Mouse (Mus musculus) layer of hippocampus, adult 11-12 months (tissue): ENCODE data around the gene Stk16.

ENCODE experiments used
- DNase-seq: peaks from one replicate; pipeline ENCODE4 v3.0.0; 2022; ENCODE audit warnings: low spot score

The Stk16 gene

DNA sequence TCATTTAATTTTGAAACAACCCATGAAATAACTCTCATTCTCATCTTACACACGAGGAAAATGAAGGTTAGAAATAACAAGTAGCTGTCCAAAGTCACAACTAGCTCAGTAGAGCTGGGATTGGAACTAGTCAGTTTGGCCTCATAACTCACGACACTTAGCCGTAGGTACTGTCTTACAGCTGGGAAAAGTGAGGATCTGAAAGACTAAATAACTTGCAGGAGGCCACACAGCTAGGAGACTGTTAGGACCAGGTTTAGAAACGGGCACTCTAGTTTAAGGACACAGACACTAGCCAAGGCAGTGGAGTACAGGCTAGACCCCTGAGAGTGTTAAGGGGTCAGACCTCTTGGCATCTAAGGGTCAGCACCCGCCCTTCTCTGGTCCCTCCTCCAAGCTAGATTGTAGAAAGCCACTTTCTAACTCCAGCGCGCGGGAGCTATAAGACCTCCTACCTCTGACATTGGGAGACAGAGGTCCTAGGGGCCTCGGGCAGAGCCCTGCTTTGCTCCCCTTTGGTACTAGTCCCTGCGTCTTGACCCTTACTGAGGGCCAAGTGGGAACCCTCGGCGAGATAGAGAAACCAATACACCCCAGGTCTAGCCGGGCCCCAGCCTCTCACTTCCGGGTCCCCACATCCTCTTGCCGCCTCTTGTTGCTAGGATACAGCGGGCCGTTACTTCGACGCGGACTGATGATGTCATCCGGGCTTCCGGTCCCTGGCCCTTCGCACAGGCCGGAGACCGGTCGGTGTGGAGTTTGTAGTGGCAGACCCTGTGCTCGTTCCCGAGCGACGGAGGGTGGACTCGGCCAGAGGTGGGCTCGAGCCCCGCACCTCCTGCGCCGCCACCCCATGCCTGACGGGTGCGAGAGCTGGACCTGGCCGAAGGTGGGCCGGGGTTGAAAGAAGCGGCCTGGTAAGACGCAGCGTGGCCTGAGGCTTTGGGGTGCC is at the start of gene Stk16, which contains the start of gene Glb1l:
Gene Stk16 (plus strand): TSS at position 703 of the 952 bp plus-strand sequence.
Gene Glb1l (minus strand): TSS at position 678 of the 952 bp plus-strand sequence.
- DNase-seq = peak; percentile 98

DNA sequence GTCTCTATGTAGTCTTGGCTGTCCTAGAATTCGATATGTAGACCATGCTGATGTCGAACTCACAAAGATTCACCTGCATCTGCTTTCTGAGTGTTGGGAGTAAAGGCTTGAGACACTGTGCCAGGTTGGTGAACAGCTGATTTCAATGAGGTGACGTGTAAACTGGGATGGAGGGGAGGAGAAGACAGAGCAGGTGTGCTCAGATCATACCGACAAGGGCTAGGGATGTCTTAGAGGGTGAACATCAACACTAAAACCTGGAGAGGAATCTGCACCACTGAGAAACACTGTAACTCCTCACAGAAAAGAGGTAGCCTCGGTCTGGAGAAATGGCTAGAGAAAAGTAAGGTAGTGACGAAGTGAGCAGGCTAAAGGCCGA is 42.6 kb upstream of the Stk16 start:
- DNase-seq = no peak

DNA sequence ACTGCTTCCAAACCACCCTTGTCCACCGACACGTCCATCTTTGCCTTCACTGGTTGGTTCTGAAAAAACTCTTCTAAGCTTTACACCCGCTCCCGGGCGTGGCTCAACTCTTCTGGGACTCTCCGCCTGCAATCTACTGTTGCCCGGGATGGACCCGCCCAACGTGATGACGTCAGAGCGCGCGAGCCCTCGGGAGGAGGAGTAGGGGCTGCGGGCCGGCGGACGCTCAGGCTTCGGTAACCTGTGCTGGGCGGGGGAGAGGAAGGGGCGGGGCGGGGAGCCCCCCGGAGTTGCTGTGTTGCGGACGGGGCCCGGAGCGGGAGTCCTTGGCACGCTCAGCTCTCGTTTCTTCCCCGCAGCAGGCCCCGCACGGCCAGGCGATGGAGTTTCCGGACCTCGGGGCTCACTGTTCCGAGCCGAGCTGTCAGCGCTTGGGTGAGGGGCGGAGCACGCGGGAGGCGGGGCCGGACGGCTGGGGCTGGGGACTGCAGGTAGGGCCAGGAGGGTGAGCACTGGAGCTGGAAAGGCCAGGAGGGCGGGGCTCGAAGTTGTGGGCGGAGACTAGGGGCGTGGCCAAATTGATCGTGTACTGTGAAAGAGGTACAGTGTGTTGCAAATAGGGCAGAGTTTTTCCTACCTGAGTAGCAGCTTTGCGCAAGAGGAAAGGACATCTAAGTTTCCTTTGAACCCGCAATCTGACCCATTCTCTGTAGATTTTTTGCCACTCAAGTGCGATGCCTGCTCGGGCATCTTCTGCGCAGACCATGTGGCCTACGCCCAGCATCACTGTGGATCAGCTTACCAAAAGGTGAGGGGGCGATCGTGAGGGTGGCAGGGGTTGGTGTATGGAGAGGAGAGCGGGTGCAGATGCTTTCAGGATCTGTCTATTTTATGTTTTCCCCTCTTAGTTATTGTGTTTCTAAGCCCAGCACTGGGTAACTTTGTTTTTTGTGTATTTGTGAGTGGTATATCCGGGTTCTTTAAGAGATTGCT is 41.9 kb upstream of the Stk16 start, which contains the start of gene Zfand2b:
Gene Zfand2b (plus strand): TSS at position 175 of the 993 bp plus-strand sequence.
- DNase-seq = peak; percentile 96

DNA sequence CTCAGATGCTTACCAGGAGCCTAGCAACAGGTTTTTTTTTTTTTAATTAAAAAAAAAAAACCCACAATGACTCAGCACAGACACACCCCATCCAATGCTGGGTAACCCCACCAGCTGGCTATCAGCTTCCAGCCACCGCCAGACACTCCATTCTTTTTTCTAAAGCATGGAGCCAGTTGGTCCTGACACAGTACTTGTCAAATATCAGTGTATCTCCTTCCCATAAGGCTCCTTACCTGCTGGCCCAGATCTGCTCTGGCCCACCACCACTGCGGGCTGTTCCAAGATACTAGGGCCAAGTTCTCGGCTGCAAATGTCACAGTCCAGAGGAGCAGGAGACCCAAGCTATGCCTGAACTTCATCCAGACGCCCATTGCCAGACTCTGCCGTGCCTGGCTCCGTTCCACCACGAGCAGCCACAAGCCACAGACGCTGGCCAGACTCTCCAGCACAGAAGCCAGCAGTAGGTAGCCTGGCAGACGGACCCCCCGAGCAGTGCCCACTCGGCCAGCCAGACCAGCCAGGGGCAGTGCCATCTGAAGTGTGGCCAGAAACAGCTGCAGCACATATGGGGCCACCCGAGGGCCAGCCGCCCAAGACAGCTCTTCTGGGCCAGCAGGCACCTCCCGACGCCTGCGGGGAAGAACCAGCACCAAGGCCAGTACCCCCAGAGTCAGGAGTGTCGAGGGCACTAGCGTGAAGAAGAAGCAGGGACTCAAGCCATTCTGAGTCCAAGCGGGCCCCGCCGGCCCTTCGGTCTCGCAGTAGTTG is 31.1 kb upstream of the Stk16 start:
- DNase-seq = peak; percentile 48

DNA sequence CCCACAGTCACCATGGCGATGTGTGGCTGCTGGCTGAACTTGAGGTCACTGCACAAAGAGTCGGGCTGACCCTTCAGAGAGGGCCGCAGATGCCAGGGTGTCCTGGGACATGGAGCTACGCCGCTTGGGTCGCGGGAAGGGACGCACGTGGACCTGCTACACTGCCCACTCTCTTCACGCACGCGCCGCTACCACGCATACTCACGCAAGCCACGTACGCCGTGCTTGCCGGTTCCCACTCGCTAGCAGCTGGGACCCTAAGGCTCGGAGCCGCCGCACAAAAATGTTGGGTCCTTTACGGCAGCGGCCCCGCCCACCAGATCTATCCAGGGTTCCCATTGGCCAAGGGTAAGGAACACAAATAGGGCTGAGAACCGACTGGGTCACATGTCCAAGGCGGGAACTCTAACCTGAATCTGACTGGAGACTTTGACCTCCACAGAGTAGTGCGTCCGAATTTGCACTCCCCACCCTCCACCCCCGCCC is 30.5 kb upstream of the Stk16 start, which contains the start of gene Abcb6:
Gene Abcb6 (minus strand): TSS at position 288 of the 486 bp plus-strand sequence.
- DNase-seq = peak; percentile 93

DNA sequence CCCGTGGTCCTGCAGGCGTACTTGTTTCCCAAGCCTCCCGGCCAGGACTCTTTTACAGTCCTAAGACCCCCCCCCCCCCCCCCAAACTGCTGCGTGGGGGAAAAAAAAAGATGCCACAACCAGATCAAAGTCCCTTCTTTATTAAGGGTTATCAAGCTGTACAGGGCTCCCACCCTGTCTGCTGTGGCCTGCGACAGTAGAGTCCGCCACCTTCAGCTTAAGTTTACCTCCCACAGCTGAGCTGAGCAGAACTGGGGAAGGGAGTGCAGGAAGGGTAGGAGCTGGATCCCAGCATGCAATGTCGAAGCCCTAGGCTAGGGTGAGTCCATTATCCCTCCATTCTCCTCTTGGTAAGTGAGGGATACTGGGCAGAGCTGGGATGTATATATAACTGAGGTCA is 29.9 kb upstream of the Stk16 start:
- DNase-seq = no peak

DNA sequence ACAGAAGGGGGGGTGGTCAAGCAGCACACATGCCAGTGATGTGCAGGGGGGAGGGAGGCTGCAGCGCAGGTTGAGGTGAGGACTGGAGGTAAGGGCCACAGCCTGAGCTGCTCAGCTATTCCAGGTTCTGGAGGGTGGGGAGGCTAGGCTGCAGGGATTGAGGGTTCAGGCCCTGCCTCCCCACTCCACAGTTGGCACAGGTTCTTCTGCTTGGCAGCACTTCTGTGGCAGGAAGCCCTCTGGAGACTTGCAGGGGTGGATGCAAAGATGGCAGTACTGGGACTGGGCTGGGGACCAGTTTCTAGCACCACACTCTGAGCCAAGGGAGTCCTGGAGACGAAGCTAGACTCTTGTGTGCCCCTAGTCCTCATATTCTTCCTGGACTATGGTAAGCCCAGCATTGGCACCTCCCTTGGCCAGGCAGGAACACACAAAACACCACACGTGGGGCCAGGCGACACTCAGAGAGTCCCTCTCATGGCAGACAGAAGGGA is 29.2 kb upstream of the Stk16 start:
- no peak for DNase-seq

DNA sequence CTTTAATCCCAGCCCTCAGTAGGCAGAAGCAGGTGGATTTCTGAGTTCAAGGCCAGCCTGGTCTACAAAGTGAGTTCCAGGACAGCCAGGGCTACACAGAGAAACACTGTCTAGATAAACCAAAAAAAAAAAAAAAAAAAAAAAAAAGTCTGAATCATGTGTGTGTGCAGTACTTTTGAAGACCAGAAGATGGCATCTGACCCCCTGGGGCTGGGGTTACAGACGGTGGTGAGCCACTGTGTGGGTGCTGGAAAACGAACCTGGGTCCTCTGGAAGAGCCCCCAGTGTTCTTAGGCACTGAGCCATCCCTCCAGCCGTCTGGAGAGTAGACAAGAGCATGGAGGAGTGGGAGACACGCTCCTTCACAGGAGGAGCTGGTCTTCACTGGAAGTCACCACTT is 28.5 kb upstream of the Stk16 start:
- DNase-seq = no peak

DNA sequence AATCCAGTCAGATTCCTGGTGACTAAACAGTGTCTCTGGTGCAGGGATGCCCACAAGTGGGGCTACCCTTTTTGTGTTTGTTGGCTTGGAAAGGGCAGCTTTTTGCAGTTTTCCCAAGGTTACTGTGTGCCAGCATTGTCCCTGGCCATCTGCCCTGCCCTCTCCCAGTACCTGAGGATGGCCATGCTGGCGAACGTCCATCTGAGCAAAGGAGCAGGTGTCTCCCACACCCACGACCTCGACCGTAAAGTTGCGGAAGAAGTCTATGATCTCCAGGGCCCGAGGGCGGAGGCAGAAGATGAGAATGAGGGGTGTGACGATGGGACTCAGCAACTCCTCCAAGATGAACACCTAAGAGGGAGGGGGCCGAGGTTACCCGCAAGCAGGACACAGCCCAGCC is 25.1 kb upstream of the Stk16 start:
- DNase-seq = no peak

DNA sequence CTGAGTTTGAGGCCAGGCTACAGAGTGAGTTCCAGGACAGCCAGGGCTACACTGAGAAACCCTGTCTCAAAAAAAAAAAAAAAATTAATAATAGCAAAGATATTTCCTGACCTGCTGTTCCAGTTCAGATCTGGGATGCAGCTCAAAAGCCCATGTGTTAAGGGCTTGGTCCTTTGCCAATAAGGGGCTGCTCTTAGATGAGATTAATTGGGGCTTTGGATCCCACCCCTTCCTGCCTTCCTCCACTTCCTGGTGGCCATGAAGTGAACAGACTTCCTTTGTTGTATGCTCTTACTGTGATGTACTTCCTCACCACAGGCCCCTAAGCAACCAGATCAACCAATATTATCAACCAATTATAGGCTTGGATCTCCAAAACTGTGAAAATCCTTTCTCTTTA is 23.5 kb upstream of the Stk16 start:
- no peak for DNase-seq

DNA sequence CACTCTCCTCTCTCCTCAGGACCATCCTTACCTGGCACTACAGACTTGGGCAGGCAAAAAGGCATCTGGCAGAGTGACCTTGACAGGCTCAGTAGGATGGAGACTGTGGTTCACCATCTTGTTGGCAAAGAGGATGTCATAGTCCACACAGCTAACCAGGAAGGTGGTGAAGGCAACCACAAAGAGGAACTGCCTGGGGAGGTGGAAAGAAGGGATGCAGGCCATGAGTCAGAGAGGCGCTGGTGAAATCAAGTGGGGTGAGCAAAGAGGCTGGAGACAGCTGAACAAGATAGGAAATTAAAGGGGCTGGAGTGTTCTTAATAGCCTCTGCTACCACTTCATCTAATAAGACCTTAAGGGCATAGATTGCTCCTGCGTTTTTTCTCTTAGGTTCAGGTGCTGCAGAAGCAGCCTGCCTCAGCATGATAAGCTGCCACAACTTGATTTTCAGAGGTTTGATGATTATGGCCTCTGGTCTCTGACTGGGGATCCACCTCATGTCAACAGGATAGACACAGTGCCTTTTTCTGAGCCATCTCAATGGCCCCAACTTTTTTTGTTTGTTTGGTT is 22.6 kb upstream of the Stk16 start:
- no peak for DNase-seq

DNA sequence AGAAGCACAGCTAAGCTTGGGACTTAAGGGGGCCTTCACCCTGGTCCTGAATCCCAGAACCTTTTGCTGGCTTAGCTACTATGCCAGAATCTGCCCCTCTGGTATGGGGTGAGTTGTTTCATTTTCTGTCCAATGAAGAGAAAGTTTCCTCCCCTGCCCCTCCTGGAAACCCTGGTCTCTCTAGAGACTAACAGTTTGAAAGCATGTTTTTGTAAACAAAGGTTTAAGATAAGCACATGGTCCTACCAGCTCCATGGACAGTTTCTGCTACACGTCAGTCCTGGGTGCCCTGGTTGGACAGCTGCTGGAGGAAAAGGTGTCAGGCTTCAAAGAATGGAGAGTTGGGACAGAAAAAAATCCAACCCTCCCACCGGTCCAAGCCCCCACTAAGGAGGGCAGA is 20.1 kb upstream of the Stk16 start:
- no peak for DNase-seq

DNA sequence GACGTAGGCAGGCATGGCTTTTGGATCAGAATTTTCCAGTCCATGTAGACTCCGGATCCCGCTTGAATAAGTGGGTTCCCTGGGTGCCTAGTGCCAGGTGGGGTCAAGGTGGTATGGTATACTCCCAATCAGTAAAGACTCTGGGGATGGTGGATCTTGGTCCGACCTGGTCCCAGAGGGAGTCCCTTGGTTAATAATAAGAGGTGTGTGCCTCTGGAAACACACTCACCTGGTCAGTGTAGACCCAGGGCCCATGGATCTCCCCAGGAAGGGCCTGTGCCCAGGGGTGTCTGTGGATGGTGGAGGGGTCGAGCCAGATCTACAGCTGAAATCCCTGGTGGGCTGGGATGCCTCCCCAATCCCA is 19.4 kb upstream of the Stk16 start:
- no peak for DNase-seq

DNA sequence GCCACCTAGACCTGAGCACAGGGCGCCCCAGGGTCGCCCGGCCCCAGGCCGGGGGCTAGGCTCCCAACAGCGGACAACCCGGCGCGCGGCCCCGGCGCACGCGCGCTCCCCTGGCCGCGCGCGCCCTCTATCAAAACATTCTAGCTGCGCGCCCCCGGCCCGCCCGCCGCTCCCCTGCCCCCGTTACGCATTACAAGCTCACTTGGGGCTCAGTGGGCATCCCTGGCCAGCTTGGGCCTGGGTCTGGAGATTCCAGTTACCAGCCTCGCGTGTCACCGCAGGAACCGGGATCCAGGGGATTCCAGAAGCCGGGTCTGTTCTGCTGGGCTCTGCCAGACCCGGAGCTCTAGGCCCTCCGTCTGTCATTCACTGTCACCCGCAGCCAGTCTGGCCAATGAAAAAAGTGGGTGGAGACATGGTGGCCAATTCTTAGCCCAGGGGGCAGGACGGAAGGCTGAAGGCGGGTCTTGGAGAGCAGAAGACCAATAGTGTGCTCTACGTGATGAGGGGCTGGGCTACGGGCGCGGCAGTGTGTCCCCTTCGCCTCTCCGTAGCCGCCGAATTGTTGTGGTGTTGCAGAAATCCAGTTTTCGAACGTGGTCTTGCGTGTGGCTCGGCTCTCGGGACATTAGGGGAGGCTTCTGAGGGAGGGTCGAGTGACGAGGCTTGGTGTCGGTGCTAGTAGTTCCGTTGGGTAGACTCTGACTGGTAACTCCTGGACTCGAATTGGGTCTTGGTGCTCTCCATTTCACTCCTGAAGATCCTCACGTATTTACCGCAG is 18.8 kb upstream of the Stk16 start, which contains the start of the genes Ankzf1 and Atg9a:
Gene Ankzf1 (plus strand): TSS at position 530 of the 781 bp plus-strand sequence.
Gene Atg9a (minus strand): TSS at position 575 of the 781 bp plus-strand sequence.
- peak; percentile 97 for DNase-seq

DNA sequence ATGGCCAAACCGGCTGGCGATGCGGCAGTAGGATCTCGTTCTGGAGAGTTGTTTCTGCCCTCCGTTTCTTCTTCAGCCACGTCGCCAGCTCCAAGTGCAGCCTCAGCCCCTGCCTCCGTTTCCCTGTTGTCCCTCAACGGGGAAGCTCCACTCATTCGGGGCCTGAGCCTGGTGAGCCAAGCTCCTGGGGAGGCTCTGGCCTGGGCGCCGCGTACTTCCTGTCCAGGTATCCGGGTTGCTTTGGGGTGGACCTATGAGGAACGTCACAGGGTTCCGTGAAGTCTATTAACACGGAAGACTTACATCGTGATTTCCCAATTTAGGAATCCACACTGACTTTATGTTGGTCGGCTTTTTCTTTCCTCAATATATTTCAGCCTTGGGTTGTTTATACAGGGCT is 18.2 kb upstream of the Stk16 start:
- no peak for DNase-seq

DNA sequence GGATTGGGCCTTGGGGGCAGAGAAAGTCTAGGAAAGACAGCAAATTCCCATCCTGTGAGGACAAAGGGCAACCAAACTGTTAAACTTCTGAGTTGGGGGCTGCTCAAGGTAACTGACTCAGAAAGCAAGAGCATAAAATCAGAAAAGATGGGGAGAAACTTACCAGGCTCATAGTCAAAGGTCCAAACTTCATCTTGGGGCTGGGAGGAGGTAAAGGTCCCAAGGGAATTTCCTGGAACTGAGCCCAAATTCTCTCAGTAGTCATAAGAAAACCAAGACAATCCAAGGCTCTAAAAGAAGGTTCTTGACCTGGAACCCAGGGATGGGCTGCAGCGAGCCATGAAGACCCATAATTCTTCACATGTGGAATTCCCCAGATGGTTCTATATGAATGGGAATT is 9.4 kb upstream of the Stk16 start:
- DNase-seq = no peak

DNA sequence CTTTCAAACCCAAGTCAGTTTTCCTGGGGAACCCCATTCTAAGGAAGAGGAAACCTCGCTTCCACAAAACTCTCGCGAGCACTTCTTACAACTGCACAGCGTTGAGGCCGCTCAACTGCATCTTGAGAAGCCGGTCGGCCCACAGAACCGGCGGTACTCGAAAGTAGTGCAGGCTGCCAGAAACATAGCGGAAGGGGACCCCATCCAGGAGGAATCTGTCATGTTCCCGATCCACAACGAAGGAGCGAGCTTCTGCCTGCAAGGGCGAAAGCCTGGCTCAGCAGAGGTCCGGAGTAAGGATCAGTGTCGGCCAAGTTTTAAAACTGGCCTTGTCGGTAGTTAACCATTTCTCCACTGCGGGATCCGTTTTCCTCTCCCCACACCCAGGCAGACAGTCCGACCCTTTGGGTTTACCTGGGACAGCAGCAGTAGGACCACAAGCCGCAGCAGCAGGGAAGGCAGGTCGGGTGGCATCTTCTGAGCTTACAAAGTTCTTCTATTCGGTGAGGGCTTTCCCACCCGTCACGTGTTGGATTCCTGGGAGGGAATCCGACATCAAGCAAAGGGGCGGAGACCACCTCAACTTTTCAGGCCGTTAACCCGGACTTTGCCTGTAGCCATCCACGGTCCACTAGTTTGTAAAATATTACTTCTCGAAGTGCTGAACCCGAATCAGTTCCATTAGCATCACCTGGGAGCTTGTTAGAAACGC is 1.5 kb upstream of the Stk16 start:
- DNase-seq = no peak

DNA sequence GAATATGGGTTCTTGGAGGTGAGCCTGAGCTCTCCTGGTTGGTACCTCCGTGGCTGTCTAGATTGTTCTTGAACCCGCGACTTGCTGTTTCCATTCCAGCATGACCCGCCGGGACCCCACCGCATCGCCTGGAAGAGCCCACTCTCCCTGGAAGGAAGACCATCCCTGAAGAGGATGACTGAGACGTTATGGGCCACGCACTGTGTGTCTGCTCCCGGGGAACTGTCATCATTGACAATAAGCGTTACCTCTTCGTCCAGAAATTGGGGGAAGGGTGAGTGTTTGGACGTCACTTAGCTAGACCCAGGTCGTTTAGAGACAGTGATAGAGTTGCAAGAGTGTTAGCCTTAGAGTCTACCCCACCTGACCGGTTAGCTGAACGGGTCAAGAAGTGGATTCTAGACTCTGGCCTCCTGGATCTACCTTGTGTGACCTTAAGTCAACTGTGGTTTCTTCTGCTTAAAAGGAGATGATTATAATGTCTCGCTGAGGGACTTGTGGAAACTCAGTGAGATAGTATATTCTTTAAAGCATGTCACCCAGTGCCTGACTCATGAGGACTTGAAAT is 587 bp downstream of the Stk16 start:
- no peak for DNase-seq

DNA sequence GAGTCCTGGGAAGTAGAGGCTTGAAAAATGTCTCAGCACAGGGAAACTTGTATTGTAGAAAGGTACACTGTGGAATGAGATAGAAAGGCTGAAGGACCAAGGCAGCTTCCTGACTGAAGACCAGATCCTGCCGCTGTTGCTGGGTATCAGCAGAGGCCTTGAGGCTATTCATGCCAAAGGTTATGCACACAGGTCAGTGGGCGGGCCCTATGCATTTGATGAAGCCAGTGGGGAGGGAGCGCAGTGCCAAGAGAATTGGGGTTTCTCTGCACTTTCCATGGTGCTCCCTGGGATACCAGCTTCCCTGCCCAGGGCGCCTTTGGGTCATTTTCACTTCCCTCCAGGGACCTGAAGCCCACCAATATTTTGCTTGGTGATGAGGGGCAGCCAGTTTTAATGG is 1.9 kb downstream of the Stk16 start:
- DNase-seq = no peak
